Mouse (Mus musculus) layer of hippocampus, adult 9-11 months (tissue): Measurements from ENCODE around the gene Brca1.
"Not testable (repeated sequence)": the region's sequence is repeated elsewhere in the genome, so short reads cannot be mapped to it uniquely, and the experiment has no call there.

Experiments used
- DNase-seq: peaks from one replicate; pipeline ENCODE4 v3.0.0; 2022

Gene Brca1

DNA sequence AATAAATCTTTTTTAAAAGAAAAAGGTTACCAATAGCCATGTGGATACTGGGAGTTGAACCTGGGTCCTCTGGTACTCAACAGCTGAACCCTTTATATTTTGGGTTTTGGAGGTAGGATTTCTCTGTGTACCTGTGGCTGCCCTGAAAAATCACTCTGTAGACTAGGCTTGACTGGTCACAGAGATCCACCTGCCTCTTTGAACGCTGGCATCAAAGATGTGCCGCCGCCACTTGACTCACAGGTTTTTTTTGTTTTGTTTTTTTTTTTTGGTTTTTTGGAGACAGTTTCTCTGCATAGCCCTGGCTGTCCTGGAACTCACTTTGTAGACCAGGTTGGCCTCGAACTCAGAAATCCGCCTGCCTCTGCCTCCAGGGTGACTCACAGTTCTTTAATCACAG lies 104.0 kb downstream of the Brca1 start:
- DNase-seq, result no peak

- not testable (repeated sequence) for DNase-seq
Measured at GRCm38 (mm10) chr11:101446860-101447259, 104.9 kb downstream of the Brca1 start.

- DNase-seq, result no peak
Measured at GRCm38 (mm10) chr11:101446319-101446718, 105.4 kb downstream of the Brca1 start.

DNA sequence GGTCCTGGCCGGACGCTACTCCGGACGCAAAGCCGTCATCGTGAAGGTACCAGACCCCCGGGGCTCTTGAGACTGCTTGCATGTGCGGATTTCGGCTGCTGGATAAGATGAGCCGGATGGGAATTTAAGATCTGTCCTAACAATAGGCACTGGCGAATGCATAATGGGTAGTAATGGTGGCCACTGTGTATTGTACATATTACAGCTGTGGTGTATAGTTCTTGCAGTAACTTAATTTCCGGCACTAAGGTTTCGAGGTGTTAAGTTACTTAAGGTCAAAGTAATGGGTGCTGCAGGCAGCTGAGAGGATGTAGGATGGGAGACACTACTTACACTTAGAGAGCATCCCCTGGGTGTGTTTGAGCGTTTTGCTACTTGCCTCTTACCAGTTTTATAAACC lies 109.0 kb downstream of the Brca1 start:
- no peak for DNase-seq

- DNase-seq, result peak; percentile 99
Measured at GRCm38 (mm10) chr11:101442127-101442693, 109.5 kb downstream of the Brca1 start, which contains the start of gene Rpl27. TSS of gene Rpl27 (plus strand) at chr11:101442298.

- not testable (repeated sequence) for DNase-seq
Measured at GRCm38 (mm10) chr11:101441450-101442126, 110.2 kb downstream of the Brca1 start.
